Mouse (Mus musculus) hindbrain, embryonic 13.5 days (tissue): ENCODE measurements at regions not wholly inside any gene's neighbourhood (a gene's known extent, or its start where the extent isn't known, plus 50 kb on each side); places are given as distances from the start of the nearest gene placed in this dataset.

Experiments
- ATAC-seq: fragments of 200-750 bp; cut with Nextera tagmentation; 2 replicates; pipeline ENCODE4 v1.8.0; 2017; ENCODE audit warnings: moderate TSS enrichment; ENCODE audit not compliant: low FRiP score
- H3K27ac ChIP-seq: fragments of 300-500 bp; sonication (generic); 2 replicates; pipeline ENCODE4 v1.5.1; 2015; ENCODE audit warnings: inconsistent platforms, mild to moderate bottlenecking, moderate library complexity
- H3K27me3 ChIP-seq: fragments of 300-500 bp; sonication (generic); 2 replicates; pipeline ENCODE4 v1.6.1; 2015; ENCODE audit warnings: mild to moderate bottlenecking, inconsistent platforms
- H3K36me3 ChIP-seq: fragments of 300-500 bp; sonication (generic); 2 replicates; pipeline ENCODE4 v1.6.1; 2015; ENCODE audit warnings: mild to moderate bottlenecking, inconsistent platforms
- H3K4me1 ChIP-seq: fragments of 300-500 bp; sonication (generic); replicated peaks from 2 replicates; pipeline ENCODE4 v1.6.1; 2015; ENCODE audit warnings: inconsistent platforms
- H3K4me2 ChIP-seq: fragments of 300-500 bp; sonication (generic); 2 replicates; pipeline ENCODE4 v1.6.1; 2015; ENCODE audit warnings: inconsistent platforms, mild to moderate bottlenecking, moderate library complexity
- H3K4me3 ChIP-seq: fragments of 300-500 bp; sonication (generic); 2 replicates; pipeline ENCODE4 v1.5.1; 2015; ENCODE audit warnings: mild to moderate bottlenecking, inconsistent platforms
- H3K9ac ChIP-seq: fragments of 300-500 bp; sonication (generic); 2 replicates; pipeline ENCODE4 v1.6.1; 2015; ENCODE audit warnings: mild to moderate bottlenecking, inconsistent platforms
- H3K9me3 ChIP-seq: fragments of 300-500 bp; sonication (generic); 2 replicates; pipeline ENCODE4 v1.6.1; 2016; ENCODE audit warnings: inconsistent platforms
- WGBS: fragments of 180-500 bp; shearing (Covaris S2); methylation state at CpG from one replicate; pipeline ENCODE4 v1.1.7; 2015; 5-methylcytosine and 5-hydroxymethylcytosine counted together

- Histone ChIP-seq H3K9me3 (no peaks in the 10 kb centered on the region), H3K36me3 (no peaks in the 10 kb centered on the region), H3K4me1 (no peaks in the 10 kb centered on the region), H3K27me3 (0 out of 2 replicates have a peak, but pooled peaks cover 7% of the 10 kb centered on the region), H3K4me3 (no peak overlapping the region), H3K27ac (no peak overlapping the region), H3K9ac (no peak overlapping the region), H3K4me2 (no peak overlapping the region)
- ATAC-seq = no peak
- 23% methylated on average over 8 of the region's 8 CpGs for WGBS
Observed at GRCm38 (mm10) chr6:84375498-84375897, 218.2 kb downstream of the Cyp26b1 start.

GRCm38 (mm10) chr6:84366365-84366764 lies 227.3 kb downstream of the Cyp26b1 start:
- Histone ChIP-seq H3K9me3 (no peaks in the 10 kb centered on the region), H3K4me1 (no peaks in the 10 kb centered on the region), H3K27ac (no peak overlapping the region), H3K4me3 (no peak overlapping the region), H3K9ac (no peak overlapping the region), H3K36me3 (no peaks in the 10 kb centered on the region), H3K27me3 (0 out of 2 replicates have a peak, but pooled peaks cover 3% of the 10 kb centered on the region), H3K4me2 (no peak overlapping the region)
- ATAC-seq = no peak
- 50% methylated on average over 6 of the region's 6 CpGs for WGBS

- 65% methylated on average over 4 of the region's 4 CpGs for WGBS
- ATAC-seq = no peak
Observed at GRCm38 (mm10) chr6:84365914-84366313, 227.8 kb downstream of the Cyp26b1 start.

GRCm38 (mm10) chr6:84364964-84365363 lies 228.7 kb downstream of the Cyp26b1 start:
- Histone ChIP-seq H3K27ac (no peak overlapping the region), H3K36me3 (no peaks in the 10 kb centered on the region), H3K4me3 (no peak overlapping the region), H3K4me1 (no peaks in the 10 kb centered on the region), H3K9ac (no peak overlapping the region), H3K4me2 (no peak overlapping the region), H3K27me3 (no peaks in the 10 kb centered on the region), H3K9me3 (no peaks in the 10 kb centered on the region)
- no peak for ATAC-seq
- 20% methylated on average over 2 of the region's 2 CpGs for WGBS

More at GRCm38 (mm10) chr6:84365914-84366313, 227.8 kb downstream of the Cyp26b1 start:
- Histone ChIP-seq H3K27me3 (0 out of 2 replicates have a peak, but pooled peaks cover 2% of the 10 kb centered on the region), H3K4me1 (no peaks in the 10 kb centered on the region), H3K27ac (no peak overlapping the region), H3K9ac (no peak overlapping the region), H3K36me3 (no peaks in the 10 kb centered on the region), H3K9me3 (no peaks in the 10 kb centered on the region), H3K4me2 (no peak overlapping the region), H3K4me3 (no peak overlapping the region)

GRCm38 (mm10) chr6:84362331-84362730 lies 231.4 kb downstream of the Cyp26b1 start:
- H3K27ac ChIP-seq = no peak overlapping the region
- WGBS = 80% methylated on average over 1 of the region's 1 CpGs
- H3K4me1 ChIP-seq = no peaks in the 10 kb centered on the region
- H3K36me3 ChIP-seq = no peaks in the 10 kb centered on the region
- H3K4me3 ChIP-seq = no peak overlapping the region
- no peak for ATAC-seq
- no peaks in the 10 kb centered on the region for H3K9me3 ChIP-seq
- H3K4me2 ChIP-seq = no peak overlapping the region
- no peak overlapping the region for H3K9ac ChIP-seq
- no peaks in the 10 kb centered on the region for H3K27me3 ChIP-seq

- ATAC-seq = no peak
- no peaks in the 10 kb centered on the region for H3K27me3 ChIP-seq
- H3K4me3 ChIP-seq = no peak overlapping the region
- H3K9me3 ChIP-seq = no peaks in the 10 kb centered on the region
- no peaks in the 10 kb centered on the region for H3K36me3 ChIP-seq
- no peak overlapping the region for H3K4me2 ChIP-seq
- no peaks in the 10 kb centered on the region for H3K4me1 ChIP-seq
- no peak overlapping the region for H3K9ac ChIP-seq
- WGBS = 88% methylated on average over 10 of the region's 10 CpGs
- H3K27ac ChIP-seq = no peak overlapping the region
Observed at GRCm38 (mm10) chr6:84357911-84358310, 235.8 kb downstream of the Cyp26b1 start.

GRCm38 (mm10) chr6:84353425-84354220 lies 240.1 kb downstream of the Cyp26b1 start:
- no peak for ATAC-seq
- Histone ChIP-seq H3K4me3 (no peak overlapping the region), H3K27ac (no peak overlapping the region), H3K4me2 (no peak overlapping the region), H3K4me1 (no peaks in the 10 kb centered on the region), H3K36me3 (no peaks in the 10 kb centered on the region), H3K9me3 (no peaks in the 10 kb centered on the region), H3K27me3 (no peaks in the 10 kb centered on the region), H3K9ac (no peak overlapping the region)
- WGBS = 87% methylated on average over 6 of the region's 6 CpGs

- 89% methylated on average over 12 of the region's 12 CpGs for whole genome bisulfite sequencing
- H3K27me3 ChIP-seq = no peaks in the 10 kb centered on the region
- no peak for ATAC-seq
- H3K4me3 ChIP-seq = no peak overlapping the region
- no peaks in the 10 kb centered on the region for H3K9me3 ChIP-seq
- no peaks in the 10 kb centered on the region for H3K36me3 ChIP-seq
- no peaks in the 10 kb centered on the region for H3K4me1 ChIP-seq
- no peak overlapping the region for H3K4me2 ChIP-seq
- no peak overlapping the region for H3K9ac ChIP-seq
- H3K27ac ChIP-seq = no peak overlapping the region
Observed at GRCm38 (mm10) chr6:84344936-84345335, 248.8 kb downstream of the Cyp26b1 start.

GRCm38 (mm10) chr6:84333666-84334179 lies 260.0 kb downstream of the Cyp26b1 start:
- WGBS = 83% methylated on average over 10 of the region's 10 CpGs
- H3K4me2 ChIP-seq = no peak overlapping the region
- no peak overlapping the region for H3K9ac ChIP-seq
- no peak for ATAC-seq
- H3K4me3 ChIP-seq = no peak overlapping the region
- H3K9me3 ChIP-seq = no peaks in the 10 kb centered on the region
- no peaks in the 10 kb centered on the region for H3K27me3 ChIP-seq
- no peaks in the 10 kb centered on the region for H3K4me1 ChIP-seq
- no peaks in the 10 kb centered on the region for H3K36me3 ChIP-seq
- H3K27ac ChIP-seq = no peak overlapping the region

GRCm38 (mm10) chr6:84329106-84329505 lies 264.6 kb downstream of the Cyp26b1 start:
- ATAC-seq = no peak
- Histone ChIP-seq H3K27ac (no peak overlapping the region), H3K9me3 (no peaks in the 10 kb centered on the region), H3K36me3 (no peaks in the 10 kb centered on the region), H3K4me2 (no peak overlapping the region), H3K4me3 (no peak overlapping the region), H3K9ac (no peak overlapping the region), H3K27me3 (no peaks in the 10 kb centered on the region), H3K4me1 (no peaks in the 10 kb centered on the region)
- WGBS = 67% methylated on average over 7 of the region's 7 CpGs

- Histone ChIP-seq H3K4me3 (no peak overlapping the region), H3K27me3 (no peaks in the 10 kb centered on the region), H3K4me1 (no peaks in the 10 kb centered on the region), H3K27ac (no peak overlapping the region), H3K9ac (no peak overlapping the region), H3K4me2 (no peak overlapping the region), H3K9me3 (no peaks in the 10 kb centered on the region), H3K36me3 (no peaks in the 10 kb centered on the region)
- WGBS = 49% methylated on average over 3 of the region's 3 CpGs
- no peak for ATAC-seq
Observed at GRCm38 (mm10) chr6:84328030-84328390, 265.7 kb downstream of the Cyp26b1 start.

GRCm38 (mm10) chr6:84327306-84328029 lies 266.2 kb downstream of the Cyp26b1 start:
- Histone ChIP-seq H3K4me1 (no peaks in the 10 kb centered on the region), H3K9me3 (no peaks in the 10 kb centered on the region), H3K27me3 (no peaks in the 10 kb centered on the region), H3K27ac (no peak overlapping the region), H3K36me3 (no peaks in the 10 kb centered on the region), H3K4me2 (no peak overlapping the region), H3K4me3 (no peak overlapping the region), H3K9ac (no peak overlapping the region)
- no peak for ATAC-seq
- WGBS = 72% methylated on average over 5 of the region's 5 CpGs
